Mouse (Mus musculus): ENCODE results near the gene Nos2.

DNA sequence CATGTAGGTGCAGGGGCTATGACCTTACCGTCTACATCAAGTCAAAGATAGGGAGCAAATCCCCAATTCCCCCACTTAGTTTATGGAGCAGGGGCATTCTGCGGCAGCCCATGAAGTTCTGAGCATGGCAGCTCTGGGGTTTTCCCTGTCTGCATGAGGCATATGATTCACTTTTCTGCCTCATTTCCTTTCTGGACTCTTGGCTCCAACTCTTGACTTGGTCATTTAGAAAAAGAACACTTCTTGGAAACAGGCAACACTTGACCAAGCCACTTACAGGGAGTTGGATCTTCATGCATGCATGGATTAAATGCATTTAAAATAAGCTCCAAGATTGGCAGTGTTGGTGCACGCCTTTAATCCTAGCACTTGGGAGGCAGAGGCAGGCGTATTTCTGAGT, 31.4 kb upstream of the Nos2 start:
- no peak for TF ChIP-seq CTCF (IDR thresholded peaks at IDR 0.05; ENCODE audit: low read depth, low read length)
- no peak for TF ChIP-seq POLR2A (IDR thresholded peaks at IDR 0.05; ENCODE audit: borderline replicate concordance, low read depth, low read length)
